Mouse (Mus musculus): ENCODE measurements around the gene Zfp940.

GRCm38 (mm10) chr7:29785023-29785422, 68.4 kb downstream of the Zfp940 start:
- TF ChIP-seq CTCF (IDR thresholded peaks at IDR 0.05; ENCODE audit: control insufficient read depth, insufficient read depth, low read length) (no peak), POLR2A (IDR thresholded peaks at IDR 0.05; ENCODE audit: borderline replicate concordance, control insufficient read depth, low read depth, low read length) (no peak)

All from bone marrow, adult 2 months (tissue).